Mouse (Mus musculus): ENCODE measurements around the gene Cacna1c. TPM values are rescaled to one million over a fixed set of nuclear protein-coding genes. Genes with fewer than 3 reads are reported as not detected.

Cacna1c gene
- not detected for total RNA-seq (2023)

GRCm38 (mm10) chr6:119196382-119197305, at the start of gene Cacna1c:
Gene Cacna1c, minus strand, starts transcription at chr6:119196418.

GRCm38 (mm10) chr6:119236241-119236640, 40.0 kb upstream of the Cacna1c start, which contains the start of gene Cacna2d4:
Gene Cacna2d4, plus strand, starts transcription at chr6:119236526.

GRCm38 (mm10) chr6:119175078-119175853, 21.0 kb downstream of the Cacna1c start, which contains the start of gene Dcp1b:
Gene Dcp1b, plus strand, starts transcription at chr6:119175253.

GRCm38 (mm10) chr6:118561745-118562609, 634.2 kb downstream of the Cacna1c start, which contains the start of gene Ankrd26:
Gene Ankrd26, minus strand, starts transcription at chr6:118562226.

Other genes starting within 250 kb of the Cacna1c start
- gene Dcp1b, start 21.2 kb downstream of the Cacna1c start, total RNA-seq (2023), result 10 to 100 TPM; 10.8 to 15.3 TPM
- gene Cacna2d4, start 40.1 kb upstream of the Cacna1c start, total RNA-seq (2023), result under 1 TPM in 1 of 2 experiments, not detected in 1; 0.10 TPM
- gene Lrtm2, start 134.3 kb upstream of the Cacna1c start, total RNA-seq (2023), result under 1 TPM; 0.43 to 0.92 TPM
- gene Adipor2, start 221.3 kb upstream of the Cacna1c start, total RNA-seq (2023), result 10 to 100 TPM; 66.7 to 69.8 TPM

Data from monocyte, adult 59 days (primary cell).